Mouse (Mus musculus): Measurements from ENCODE around the gene Taldo1. TPM values are rescaled to one million over a fixed set of nuclear protein-coding genes. Genes with fewer than 3 reads are reported as not detected.

Gene Taldo1
- polyA plus RNA-seq, 1 experiment: 259 TPM

- Histone ChIP-seq H3K4me3 (peak overlapping the region; percentile 60), H3ac (ENCODE audit: control insufficient read depth, insufficient read length) (no peak overlapping the region), H3K4me2 (ENCODE audit: low read depth) (peak overlapping the region; percentile 88), H3K36me3 (ENCODE audit: control insufficient read depth, insufficient read depth) (no peaks in the 10 kb centered on the region), H3K27me3 (ENCODE audit: control insufficient read depth, insufficient read depth, insufficient read length) (no peaks in the 10 kb centered on the region), H3K79me2 (ENCODE audit: control insufficient read depth, insufficient read depth) (peaks cover 12% of the 10 kb centered on the region)
- TF ChIP-seq USF1 (IDR thresholded peaks at IDR 0.05; ENCODE audit: low read depth) (no peak), REST (IDR thresholded peaks at IDR 0.05; ENCODE audit: insufficient read depth, insufficient read length) (no peak), SRF (IDR thresholded peaks at IDR 0.05; ENCODE audit: control insufficient read depth, insufficient read length, low read depth) (no peak), CEBPB (IDR thresholded peaks at IDR 0.05; ENCODE audit: insufficient read depth, poor library complexity, severe bottlenecking) (no peak), E2F4 (IDR thresholded peaks at IDR 0.05; ENCODE audit: insufficient read depth) (no peak), POLR2A (IDR thresholded peaks at IDR 0.05; ENCODE audit: insufficient read length, low read depth) (no peak), TCF12 (IDR thresholded peaks at IDR 0.05; ENCODE audit: insufficient read depth, poor library complexity, severe bottlenecking) (no peak), MAX (IDR thresholded peaks at IDR 0.05; ENCODE audit: low read depth) (no peak), MYOG (IDR thresholded peaks at IDR 0.05; ENCODE audit: control insufficient read depth in 1 of 3, insufficient read depth in 1 of 3, insufficient read length in 2 of 3, low read depth in 2 of 3) (no peak), MYOD1 (IDR thresholded peaks at IDR 0.05; ENCODE audit: control insufficient read depth in 1 of 3, insufficient read length in 2 of 3, low read depth in 2 of 3) (no peak)
These were observed 41.8 kb downstream of the Taldo1 start for GRCm38 (mm10) chr7:141433517-141434400.

DNA sequence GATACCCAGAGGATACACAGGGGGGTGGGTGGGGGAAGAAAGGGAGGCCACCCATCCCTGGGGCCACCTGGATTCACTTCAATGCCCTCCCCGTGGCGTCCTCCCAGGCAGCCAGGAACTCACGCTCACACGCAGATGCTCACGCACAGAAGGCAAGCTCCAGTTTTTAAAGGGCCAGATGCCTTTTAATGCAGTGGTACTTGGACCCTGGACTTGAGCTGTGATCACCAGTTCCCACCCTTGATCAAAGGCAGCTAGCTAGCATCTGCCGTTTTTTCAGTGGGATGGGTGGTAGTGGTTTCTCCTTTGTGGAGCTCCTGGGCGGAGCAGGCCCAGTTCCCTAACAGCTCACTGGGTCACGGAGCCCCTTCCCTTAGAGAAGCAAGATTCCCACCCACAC, 42.5 kb downstream of the Taldo1 start:
- Histone ChIP-seq H3ac (ENCODE audit: control insufficient read depth, insufficient read length) (no peak overlapping the region), H3K4me3 (peak overlapping the region; percentile 60), H3K79me2 (ENCODE audit: control insufficient read depth, insufficient read depth) (peaks cover 12% of the 10 kb centered on the region), H3K36me3 (ENCODE audit: control insufficient read depth, insufficient read depth) (no peaks in the 10 kb centered on the region), H3K27me3 (ENCODE audit: control insufficient read depth, insufficient read depth, insufficient read length) (no peaks in the 10 kb centered on the region), H3K4me2 (ENCODE audit: low read depth) (peak overlapping the region; percentile 88)
- no peak for TF ChIP-seq POLR2A (IDR thresholded peaks at IDR 0.05; ENCODE audit: insufficient read length, low read depth)
- TF ChIP-seq USF1 (IDR thresholded peaks at IDR 0.05; ENCODE audit: low read depth): no peak
- no peak for TF ChIP-seq POLR2AphosphoS2 (IDR thresholded peaks at IDR 0.05; ENCODE audit: insufficient read length, low read depth)
- TF ChIP-seq MAX (IDR thresholded peaks at IDR 0.05; ENCODE audit: low read depth): no peak
- TF ChIP-seq SRF (IDR thresholded peaks at IDR 0.05; ENCODE audit: control insufficient read depth, insufficient read length, low read depth): no peak
- TF ChIP-seq TCF12 (IDR thresholded peaks at IDR 0.05; ENCODE audit: insufficient read depth, poor library complexity, severe bottlenecking): no peak

- Histone ChIP-seq H3K36me3 (ENCODE audit: control insufficient read depth, insufficient read depth) (no peaks in the 10 kb centered on the region), H3ac (ENCODE audit: control insufficient read depth, insufficient read length) (no peak overlapping the region), H3K4me3 (peak overlapping the region; percentile 60), H3K79me2 (ENCODE audit: control insufficient read depth, insufficient read depth) (peaks cover 12% of the 10 kb centered on the region), H3K27me3 (ENCODE audit: control insufficient read depth, insufficient read depth, insufficient read length) (no peaks in the 10 kb centered on the region), H3K4me2 (ENCODE audit: low read depth) (peak overlapping the region; percentile 88)
- TF ChIP-seq POLR2A (IDR thresholded peaks at IDR 0.05; ENCODE audit: insufficient read length, low read depth) (peak; percentile 70), MYOD1 (IDR thresholded peaks at IDR 0.05; ENCODE audit: control insufficient read depth in 1 of 3, insufficient read length in 2 of 3, low read depth in 2 of 3) (peak in 1 of 3 experiments; percentile 7), E2F4 (IDR thresholded peaks at IDR 0.05; ENCODE audit: insufficient read depth) (no peak), POLR2AphosphoS2 (IDR thresholded peaks at IDR 0.05; ENCODE audit: insufficient read length, low read depth) (peak; percentile 34)
These were observed 43.3 kb downstream of the Taldo1 start for GRCm38 (mm10) chr7:141435129-141435855.

- no peaks in the 10 kb centered on the region for H3K27me3 ChIP-seq (ENCODE audit: control insufficient read depth, insufficient read depth, insufficient read length)
- no peak overlapping the region for H3ac ChIP-seq (ENCODE audit: control insufficient read depth, insufficient read length)
- peak overlapping the region; percentile 97 for H3K4me2 ChIP-seq (ENCODE audit: low read depth)
- peaks cover 12% of the 10 kb centered on the region for H3K79me2 ChIP-seq (ENCODE audit: control insufficient read depth, insufficient read depth)
- H3K36me3 ChIP-seq (ENCODE audit: control insufficient read depth, insufficient read depth): no peaks in the 10 kb centered on the region
- peak overlapping the region; percentile 60 for H3K4me3 ChIP-seq
- no peak for TF ChIP-seq MAX (IDR thresholded peaks at IDR 0.05; ENCODE audit: low read depth)
- no peak for TF ChIP-seq TCF12 (IDR thresholded peaks at IDR 0.05; ENCODE audit: insufficient read depth, poor library complexity, severe bottlenecking)
- no peak for TF ChIP-seq TCF3 (IDR thresholded peaks at IDR 0.05; ENCODE audit: insufficient read length, low read depth)
- no peak for TF ChIP-seq POLR2AphosphoS2 (IDR thresholded peaks at IDR 0.05; ENCODE audit: insufficient read length, low read depth)
- no peak for TF ChIP-seq MYOD1 (IDR thresholded peaks at IDR 0.05; ENCODE audit: control insufficient read depth in 1 of 3, insufficient read length in 2 of 3, low read depth in 2 of 3)
- no peak for TF ChIP-seq REST (IDR thresholded peaks at IDR 0.05; ENCODE audit: insufficient read depth, insufficient read length)
- no peak for TF ChIP-seq USF1 (IDR thresholded peaks at IDR 0.05; ENCODE audit: low read depth)
- TF ChIP-seq CEBPB (IDR thresholded peaks at IDR 0.05; ENCODE audit: insufficient read depth, poor library complexity, severe bottlenecking): no peak
- no peak for TF ChIP-seq SRF (IDR thresholded peaks at IDR 0.05; ENCODE audit: control insufficient read depth, insufficient read length, low read depth)
- no peak for TF ChIP-seq POLR2A (IDR thresholded peaks at IDR 0.05; ENCODE audit: insufficient read length, low read depth)
These were observed 44.0 kb downstream of the Taldo1 start for GRCm38 (mm10) chr7:141435856-141436522.

Data from myocyte (in vitro differentiated cells).